Mouse (Mus musculus): ENCODE measurements around the gene Khsrp.
A peak's percentile ranks its signal among the peaks of the same experiment; 100 is the strongest.
"Not testable (repeated sequence)": the region's sequence is repeated elsewhere in the genome, so short reads cannot be mapped to it uniquely, and the experiment has no call there.

DNA sequence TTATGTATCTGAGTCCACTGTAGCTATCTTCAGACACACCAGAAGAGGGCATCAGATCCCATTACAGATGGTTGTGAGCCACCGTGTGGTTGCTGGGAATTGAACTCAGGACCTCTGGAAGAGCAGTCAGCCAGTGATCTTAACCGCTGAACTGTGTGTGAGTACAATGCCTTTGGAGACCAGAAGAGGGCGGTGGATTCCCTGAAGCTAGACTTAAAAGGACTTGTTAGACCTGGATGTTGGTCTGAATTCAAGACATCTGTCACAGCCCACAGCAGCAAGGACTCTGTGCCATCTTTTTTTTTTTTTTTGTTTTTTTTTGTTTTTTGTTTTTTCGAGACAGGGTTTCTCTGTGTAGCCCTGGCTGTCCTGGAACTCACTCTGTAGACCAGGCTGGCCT, 20.4 kb upstream of the Khsrp start:
- peak in 1 of 2 experiments; percentile 60; a peak in 2 of 4 replicates for TF ChIP-seq CTCF (conservative IDR thresholded peaks at IDR 0.05 in 1 of 2, IDR thresholded peaks at IDR 0.05 in 1 of 2; ENCODE audit: low read depth in 2 of 2, low read length in 2 of 2)
- not testable (repeated sequence) for TF ChIP-seq MAZ (IDR thresholded peaks at IDR 0.05; ENCODE audit: low read depth, low read length); ZMIZ1 (IDR thresholded peaks at IDR 0.05; ENCODE audit: low read depth, low read length); ETS1 (conservative IDR thresholded peaks at IDR 0.05; ENCODE audit: low read depth, low read length); USF2 (conservative IDR thresholded peaks at IDR 0.05; ENCODE audit: low read depth, low read length); GABPA (IDR thresholded peaks at IDR 0.05; ENCODE audit: insufficient replicate concordance, low read depth, low read length); ZNF384 (IDR thresholded peaks at IDR 0.05; ENCODE audit: low read depth, low read length); TCF12 (IDR thresholded peaks at IDR 0.05; ENCODE audit: low read depth, low read length); ZKSCAN1 (IDR thresholded peaks at IDR 0.05; ENCODE audit: borderline replicate concordance, low read depth, low read length); E2F4 (IDR thresholded peaks at IDR 0.05; ENCODE audit: insufficient replicate concordance, low read depth, low read length)
- TF ChIP-seq RAD21 (IDR thresholded peaks at IDR 0.05; ENCODE audit: low read depth, low read length): peak; percentile 48
